Mouse (Mus musculus): Measurements from ENCODE around the gene Adprm.

DNA sequence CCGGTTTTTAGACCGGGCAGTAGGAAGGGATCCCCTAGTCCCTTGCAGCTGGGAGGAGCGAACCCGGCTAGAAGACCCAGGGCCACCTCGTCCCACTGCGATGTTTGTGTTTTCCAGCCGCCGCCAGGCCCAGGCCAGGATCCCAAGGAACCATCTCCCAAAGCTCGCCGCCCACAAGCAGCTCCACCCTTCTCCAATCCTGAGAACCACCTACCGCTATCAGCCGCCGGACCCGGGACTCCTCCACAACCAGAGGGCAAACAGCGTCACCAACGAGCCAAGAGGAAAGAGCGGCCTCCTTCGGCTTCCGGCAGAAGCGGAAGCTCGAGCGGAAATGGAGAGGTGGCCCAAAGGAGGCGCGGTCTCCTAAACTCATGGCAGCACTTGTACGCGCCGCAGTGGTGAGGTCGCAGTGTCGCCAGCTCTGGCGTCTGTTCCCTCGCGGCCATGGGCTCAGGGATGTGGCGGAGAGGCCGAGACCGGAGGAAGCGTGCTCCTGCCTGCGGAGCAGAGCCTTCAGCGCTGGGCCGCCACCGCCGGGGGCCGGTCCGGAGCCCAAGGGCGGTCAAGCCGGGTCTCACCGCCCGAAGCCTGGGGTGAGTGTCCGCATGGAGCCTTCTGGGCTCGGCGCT, at the start of gene Adprm, which contains the start of gene Sco1:
- TF ChIP-seq POLR2A (IDR thresholded peaks at IDR 0.05; ENCODE audit: borderline replicate concordance, control insufficient read depth, low read depth, low read length) (peak; percentile 66; the same call in 1 of the 2 replicates), CTCF (IDR thresholded peaks at IDR 0.05; ENCODE audit: control insufficient read depth, insufficient read depth, low read length) (no peak)
